Mouse (Mus musculus) heart, embryonic 16.5 days (tissue): ENCODE measurements around the gene Auts2. TPM values are rescaled to one million over a fixed set of nuclear protein-coding genes. Genes with fewer than 3 reads are reported as not detected.

Source experiments
- ATAC-seq: fragments of 200-750 bp; cut with Nextera tagmentation; replicated peaks from 2 replicates; pipeline ENCODE4 v1.8.0; 2017; ENCODE audit warnings: moderate number of reproducible peaks; ENCODE audit not compliant: insufficient read depth, low FRiP score; ENCODE audit errors: extremely low read depth
- H3K27ac ChIP-seq: fragments of 300-500 bp; sonication (generic); 2 replicates; pipeline ENCODE4 v1.5.1; 2014; ENCODE audit warnings: mild to moderate bottlenecking, low read length, control low read depth, moderate library complexity
- H3K27me3 ChIP-seq: fragments of 300-500 bp; sonication (generic); 2 replicates; pipeline ENCODE4 v1.6.1; 2014; ENCODE audit warnings: low read length, mixed read lengths; ENCODE audit not compliant: control insufficient read depth, insufficient read depth
- H3K36me3 ChIP-seq: fragments of 300-500 bp; sonication (generic); 2 replicates; pipeline ENCODE4 v1.6.1; 2014; ENCODE audit not compliant: control insufficient read depth, insufficient read depth
- H3K4me1 ChIP-seq: fragments of 300-500 bp; sonication (generic); 2 replicates; pipeline ENCODE4 v1.6.1; 2014; ENCODE audit warnings: low read length, mixed read lengths; ENCODE audit not compliant: control insufficient read depth, insufficient read depth
- H3K4me2 ChIP-seq: fragments of 300-500 bp; sonication (generic); 2 replicates; pipeline ENCODE4 v1.6.1; 2014; ENCODE audit warnings: low read depth, mild to moderate bottlenecking, control low read depth, low read length
- H3K4me3 ChIP-seq: fragments of 300-500 bp; sonication (generic); 2 replicates; pipeline ENCODE4 v1.5.1; 2014; ENCODE audit warnings: mild to moderate bottlenecking, control low read depth, low read length
- H3K9ac ChIP-seq: fragments of 300-500 bp; sonication (generic); 2 replicates; pipeline ENCODE4 v1.6.1; 2014; ENCODE audit warnings: low read length, control low read depth
- H3K9me3 ChIP-seq: fragments of 300-500 bp; sonication (generic); replicated peaks from 2 replicates; pipeline ENCODE4 v1.6.1; 2016; ENCODE audit warnings: low read length; ENCODE audit not compliant: control insufficient read depth
- WGBS: fragments of 180-500 bp; shearing (Covaris S2); extraction: QIAGEN DNeasy Blood & Tissue Kit; methylation state at CpG from one replicate; pipeline ENCODE4 v1.1.7; 2014; 5-methylcytosine and 5-hydroxymethylcytosine counted together
- polyA plus RNA-seq: library from polyadenylated mRNA; unstranded; fragments of >200 nt; fragmentation: Nextera tagmentation; extraction: Ambion mirVana; gene quantifications from 2 replicates; pipeline ENCODE4 v1.2.1, GENCODE M21; 2015

The Auts2 gene
- polyA plus RNA-seq, 1 experiment from 2014 or later, result 16.3 TPM

DNA sequence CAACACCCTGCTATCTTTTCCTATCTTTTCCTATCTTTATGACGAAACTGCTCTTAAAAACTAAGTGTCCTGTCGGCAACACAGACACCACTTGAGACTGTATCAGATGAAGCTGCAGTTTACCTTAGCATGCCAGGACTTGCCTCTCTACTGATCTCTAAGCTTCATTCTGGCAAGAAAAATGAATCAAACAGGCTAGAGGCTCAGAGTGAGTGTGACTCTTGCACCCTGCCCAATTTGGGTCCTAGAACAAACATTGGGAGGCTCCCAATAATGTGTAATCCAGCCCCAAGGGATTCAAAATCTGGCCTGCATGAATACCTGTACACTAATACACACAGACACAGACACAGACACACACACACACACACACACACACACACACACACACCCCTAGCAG lies 250.2 kb downstream of the Auts2 start:
- Histone ChIP-seq H3K36me3 (no peaks in the 10 kb centered on the region), H3K4me2 (no peak overlapping the region), H3K27me3 (no peaks in the 10 kb centered on the region), H3K4me3 (no peak overlapping the region), H3K9ac (no peak overlapping the region), H3K9me3 (no peaks in the 10 kb centered on the region), H3K27ac (no peak overlapping the region), H3K4me1 (peaks cover 15% of the 10 kb centered on the region)
- no peak for ATAC-seq
- 67% methylated on average over 2 of the region's 2 CpGs for WGBS

DNA sequence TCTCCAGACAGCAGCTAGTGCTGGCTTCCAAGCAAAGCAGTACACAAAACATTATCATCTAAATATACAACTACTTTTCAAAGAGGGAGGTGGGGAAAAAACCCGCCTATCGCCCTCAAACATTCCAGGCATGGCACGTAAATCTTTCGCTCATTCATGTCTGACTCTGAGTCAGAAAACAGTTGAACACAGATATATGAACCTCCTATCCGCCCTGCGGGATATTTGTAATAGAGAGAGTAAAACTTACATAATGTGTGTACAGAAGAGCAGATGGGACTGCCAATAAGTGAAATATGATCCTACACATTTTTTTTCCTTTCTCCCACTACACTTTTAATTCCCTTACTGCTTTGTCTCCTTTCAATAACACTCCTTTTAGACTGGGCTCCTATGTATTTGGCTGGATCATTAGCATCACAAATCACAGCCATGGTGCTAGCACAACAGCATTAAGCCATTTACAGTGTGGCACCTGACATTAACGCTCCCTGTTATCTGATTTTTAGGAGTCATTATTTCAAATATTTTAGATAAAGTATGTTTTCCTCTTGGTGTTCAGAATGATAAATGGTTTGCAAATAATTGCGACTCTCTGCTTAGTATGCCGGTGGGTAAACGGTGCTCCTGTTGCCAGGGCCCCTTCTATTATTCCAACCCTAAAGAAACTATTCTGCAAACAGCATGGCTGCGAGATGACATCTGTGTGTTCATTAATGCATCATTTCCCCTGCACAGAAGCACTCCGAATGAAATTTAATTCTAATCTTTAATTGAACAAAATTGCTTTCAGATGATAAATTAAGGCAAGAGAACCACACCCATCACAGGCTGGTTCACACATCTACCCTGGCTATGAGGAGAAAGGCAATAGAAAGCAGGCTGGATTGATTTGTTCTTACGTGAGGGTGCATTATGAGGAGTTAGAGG lies 252.3 kb downstream of the Auts2 start:
- Histone ChIP-seq H3K4me2 (no peak overlapping the region), H3K9me3 (no peaks in the 10 kb centered on the region), H3K4me1 (peaks cover 15% of the 10 kb centered on the region), H3K27ac (no peak overlapping the region), H3K27me3 (no peaks in the 10 kb centered on the region), H3K9ac (no peak overlapping the region), H3K36me3 (no peaks in the 10 kb centered on the region), H3K4me3 (no peak overlapping the region)
- ATAC-seq, result no peak
- 55% methylated on average over 13 of the region's 13 CpGs for WGBS

DNA sequence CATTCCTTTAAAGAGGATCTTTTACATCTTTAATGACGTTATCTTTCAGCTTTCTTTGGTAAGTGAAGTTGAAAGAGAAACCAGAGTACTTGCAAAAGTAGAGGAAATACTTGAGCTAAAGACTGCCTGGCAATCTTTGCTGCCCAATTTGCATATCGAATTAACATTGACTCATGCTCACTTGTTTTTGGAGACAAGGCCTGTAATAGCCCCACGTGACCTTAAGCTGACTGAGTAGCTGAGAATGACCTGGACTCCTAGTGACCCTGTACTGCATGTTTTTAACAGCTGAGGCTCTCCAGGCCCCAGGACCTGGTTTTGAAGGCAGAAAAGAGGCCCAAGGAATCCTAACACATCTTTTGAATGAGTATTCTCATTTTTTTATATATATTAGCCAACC lies 259.4 kb downstream of the Auts2 start:
- peaks cover 11% of the 10 kb centered on the region for H3K4me1 ChIP-seq
- no peak overlapping the region for H3K4me2 ChIP-seq
- H3K9ac ChIP-seq, result no peak overlapping the region
- no peak for ATAC-seq
- no peak overlapping the region for H3K4me3 ChIP-seq
- H3K27ac ChIP-seq, result no peak overlapping the region
- H3K27me3 ChIP-seq, result no peaks in the 10 kb centered on the region
- 77% methylated on average over 3 of the region's 3 CpGs for WGBS
- H3K9me3 ChIP-seq, result no peaks in the 10 kb centered on the region
- H3K36me3 ChIP-seq, result no peaks in the 10 kb centered on the region

DNA sequence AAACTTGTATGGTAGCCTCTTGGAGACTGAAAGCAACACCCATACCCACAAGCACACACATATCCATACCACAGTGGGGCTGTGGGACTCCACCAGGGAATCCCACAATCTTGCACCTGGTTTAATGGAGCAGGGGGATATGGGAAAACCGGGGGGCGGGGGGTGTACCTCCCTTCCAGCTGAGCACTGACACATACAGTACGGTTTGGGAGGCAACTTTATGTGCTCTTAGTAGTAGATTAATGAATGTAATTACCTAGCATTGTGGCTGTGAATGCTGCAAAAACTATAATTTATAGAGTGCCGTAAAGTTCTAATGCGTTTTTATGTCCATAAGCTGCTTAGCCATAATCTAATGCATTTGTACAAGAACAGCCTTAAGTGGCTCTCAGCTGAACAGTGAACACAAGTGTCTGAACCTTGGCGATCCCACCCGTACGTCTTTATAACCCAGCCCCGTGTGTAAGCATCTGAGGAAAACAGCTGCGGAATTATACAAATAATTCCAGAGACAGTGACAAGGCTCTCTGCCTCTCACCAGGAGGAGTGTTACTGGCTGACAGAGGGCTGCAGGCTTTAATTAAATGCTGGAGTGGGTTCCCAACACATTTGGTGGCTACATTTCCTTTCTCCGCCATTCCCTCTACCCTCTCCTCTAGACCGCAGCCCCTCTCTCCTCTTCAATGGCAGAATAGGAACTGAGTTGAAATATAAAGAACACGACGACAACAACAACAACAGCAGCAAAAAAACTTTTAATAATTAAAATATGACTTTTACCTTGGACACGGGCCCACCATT lies 268.8 kb downstream of the Auts2 start:
- H3K27ac ChIP-seq, result no peak overlapping the region
- H3K27me3 ChIP-seq, result no peaks in the 10 kb centered on the region
- H3K4me1 ChIP-seq, result peaks cover 23% of the 10 kb centered on the region
- H3K4me2 ChIP-seq, result no peak overlapping the region
- 83% methylated on average over 15 of the region's 15 CpGs for WGBS
- no peak overlapping the region for H3K4me3 ChIP-seq
- no peak for ATAC-seq
- no peak overlapping the region for H3K9ac ChIP-seq
- no peaks in the 10 kb centered on the region for H3K36me3 ChIP-seq
- no peaks in the 10 kb centered on the region for H3K9me3 ChIP-seq

DNA sequence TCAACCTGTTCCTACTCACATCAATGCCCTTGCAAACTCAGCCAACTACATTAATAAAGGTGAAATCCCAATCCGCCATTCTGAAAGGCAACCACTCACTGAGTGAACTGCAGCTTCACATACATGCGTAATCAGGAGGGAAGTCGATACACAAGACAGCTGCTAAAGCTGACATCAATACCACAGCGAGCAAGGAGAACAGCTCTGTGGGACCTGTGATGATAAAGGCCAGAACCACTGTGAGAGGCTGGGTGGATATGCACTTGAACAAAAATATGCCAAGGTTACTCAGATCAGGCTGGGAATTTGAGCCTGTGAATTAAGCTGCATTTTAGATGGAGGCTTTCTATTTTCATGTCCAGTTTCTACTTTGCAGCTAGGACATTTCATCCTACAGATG lies 271.0 kb downstream of the Auts2 start:
- H3K9me3 ChIP-seq, result no peaks in the 10 kb centered on the region
- 31% methylated on average over 4 of the region's 4 CpGs for WGBS
- no peak overlapping the region for H3K4me2 ChIP-seq
- no peak overlapping the region for H3K27ac ChIP-seq
- H3K27me3 ChIP-seq, result no peaks in the 10 kb centered on the region
- no peak overlapping the region for H3K4me3 ChIP-seq
- peaks cover 22% of the 10 kb centered on the region for H3K4me1 ChIP-seq
- no peaks in the 10 kb centered on the region for H3K36me3 ChIP-seq
- ATAC-seq, result peak; percentile 52; the same call in 1 of the 2 replicates
- no peak overlapping the region for H3K9ac ChIP-seq

DNA sequence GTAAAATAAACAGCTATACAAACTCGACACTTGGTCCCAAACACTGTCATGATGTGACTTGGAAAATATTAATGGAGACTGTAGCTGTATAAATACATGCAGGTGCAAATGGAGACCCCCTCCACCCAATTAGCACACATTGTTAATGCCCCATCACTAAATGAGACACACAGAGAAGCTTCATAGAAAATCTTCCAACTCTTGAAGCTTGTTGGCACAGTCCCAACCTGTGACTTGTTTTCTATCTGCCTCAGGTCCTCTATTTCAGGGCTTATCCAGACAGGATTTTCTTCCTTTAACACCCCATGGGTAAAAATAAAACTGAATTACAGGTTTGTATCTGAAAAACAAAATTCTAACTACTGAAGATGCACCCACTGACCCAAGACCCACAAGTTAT lies 272.2 kb downstream of the Auts2 start:
- peaks cover 22% of the 10 kb centered on the region for H3K4me1 ChIP-seq
- no peak overlapping the region for H3K4me3 ChIP-seq
- H3K27me3 ChIP-seq, result no peaks in the 10 kb centered on the region
- no peaks in the 10 kb centered on the region for H3K9me3 ChIP-seq
- H3K27ac ChIP-seq, result no peak overlapping the region
- no peak for ATAC-seq
- H3K9ac ChIP-seq, result no peak overlapping the region
- whole genome bisulfite sequencing, result 76% methylated on average over 1 of the region's 1 CpGs
- no peaks in the 10 kb centered on the region for H3K36me3 ChIP-seq
- H3K4me2 ChIP-seq, result no peak overlapping the region

DNA sequence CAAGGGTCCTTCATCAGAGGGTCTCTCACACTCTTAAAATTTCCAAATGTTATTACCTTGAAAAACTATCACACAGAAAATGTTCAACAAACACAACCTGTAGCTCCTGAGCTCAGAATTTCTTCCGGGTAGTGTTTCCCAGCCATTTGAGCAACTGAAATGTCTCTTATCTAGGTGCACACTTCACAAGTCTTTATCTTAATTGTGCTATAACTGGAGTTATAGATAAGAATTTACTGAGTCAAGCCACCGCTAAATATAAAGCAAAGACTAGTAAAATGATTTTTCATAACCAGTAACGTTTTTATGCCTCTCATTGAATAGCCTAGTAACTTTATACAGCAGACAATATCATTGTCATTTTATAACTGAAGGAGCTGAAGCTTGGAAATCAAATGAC lies 273.1 kb downstream of the Auts2 start:
- Histone ChIP-seq H3K27ac (no peak overlapping the region), H3K4me1 (peaks cover 22% of the 10 kb centered on the region), H3K9me3 (no peaks in the 10 kb centered on the region), H3K27me3 (no peaks in the 10 kb centered on the region), H3K4me3 (no peak overlapping the region), H3K4me2 (no peak overlapping the region), H3K36me3 (no peaks in the 10 kb centered on the region), H3K9ac (no peak overlapping the region)
- 31% methylated on average over 3 of the region's 3 CpGs for WGBS
- no peak for ATAC-seq

DNA sequence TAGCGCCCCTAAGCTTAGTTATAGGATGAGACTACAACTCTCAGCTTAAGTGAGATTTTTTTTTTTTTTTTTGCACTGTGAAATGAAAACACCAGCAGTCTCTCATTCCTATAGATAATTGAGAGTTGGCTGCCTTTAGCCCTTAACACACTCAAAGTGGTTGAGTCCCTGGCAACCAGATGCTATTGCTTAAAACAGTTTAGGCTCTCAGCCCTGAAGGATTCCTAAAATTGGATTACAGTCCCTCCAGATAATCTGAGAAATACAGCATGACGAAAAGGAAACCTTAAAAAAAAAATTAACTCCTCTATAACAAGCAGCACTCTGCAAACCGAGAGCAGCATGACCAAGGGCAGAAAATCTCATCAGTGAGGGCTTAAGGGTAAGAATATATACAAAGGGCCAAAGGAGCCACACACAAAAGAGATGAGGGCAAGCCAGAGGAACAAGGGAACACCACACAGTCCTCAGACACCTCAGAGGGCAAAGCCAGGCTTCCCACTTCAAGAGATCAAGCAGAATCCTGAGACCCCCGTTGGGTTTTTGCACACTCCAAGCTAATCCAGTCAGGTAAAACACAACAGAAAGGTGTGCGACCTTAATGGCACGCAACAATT lies 274.7 kb downstream of the Auts2 start:
- ATAC-seq, result no peak
- Histone ChIP-seq H3K9ac (no peak overlapping the region), H3K9me3 (no peaks in the 10 kb centered on the region), H3K4me3 (no peak overlapping the region), H3K27me3 (no peaks in the 10 kb centered on the region), H3K27ac (no peak overlapping the region), H3K4me2 (no peak overlapping the region), H3K4me1 (peaks cover 30% of the 10 kb centered on the region), H3K36me3 (no peaks in the 10 kb centered on the region)
- WGBS, result 74% methylated on average over 6 of the region's 6 CpGs

DNA sequence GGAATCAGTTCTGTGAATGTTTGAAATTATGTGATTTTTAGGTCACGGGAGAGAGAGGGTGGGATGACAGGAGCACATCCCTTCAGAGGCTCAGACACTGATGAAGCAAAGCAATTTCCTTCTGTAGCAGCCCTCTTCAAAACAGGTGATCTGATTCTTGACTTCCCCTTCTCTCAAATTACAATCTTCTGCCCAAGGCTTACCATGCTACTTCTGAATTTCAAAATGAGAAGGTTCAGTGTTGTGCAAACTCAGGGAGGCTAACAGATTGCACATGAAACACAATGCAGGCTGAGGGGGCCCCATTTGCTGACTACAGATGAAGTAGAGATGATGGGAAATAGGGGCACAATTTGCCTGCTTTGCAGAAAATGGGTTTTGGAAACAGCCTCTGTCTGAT lies 278.1 kb downstream of the Auts2 start:
- H3K36me3 ChIP-seq, result no peaks in the 10 kb centered on the region
- H3K27ac ChIP-seq, result no peak overlapping the region
- H3K27me3 ChIP-seq, result no peaks in the 10 kb centered on the region
- WGBS, result 71% methylated on average over 1 of the region's 1 CpGs
- no peaks in the 10 kb centered on the region for H3K9me3 ChIP-seq
- peaks cover 13% of the 10 kb centered on the region for H3K4me1 ChIP-seq
- no peak for ATAC-seq
- no peak overlapping the region for H3K9ac ChIP-seq
- no peak overlapping the region for H3K4me3 ChIP-seq
- no peak overlapping the region for H3K4me2 ChIP-seq
